Mouse (Mus musculus): ENCODE measurements around the gene Gm9507. TPM values are rescaled to one million over a fixed set of nuclear protein-coding genes. Genes with fewer than 3 reads are reported as not detected.

Gm9507 gene
- polyA plus RNA-seq (2015; fragmentation: Nextera tagmentation; extraction: Ambion mirVana): not detected in 2 replicates

DNA sequence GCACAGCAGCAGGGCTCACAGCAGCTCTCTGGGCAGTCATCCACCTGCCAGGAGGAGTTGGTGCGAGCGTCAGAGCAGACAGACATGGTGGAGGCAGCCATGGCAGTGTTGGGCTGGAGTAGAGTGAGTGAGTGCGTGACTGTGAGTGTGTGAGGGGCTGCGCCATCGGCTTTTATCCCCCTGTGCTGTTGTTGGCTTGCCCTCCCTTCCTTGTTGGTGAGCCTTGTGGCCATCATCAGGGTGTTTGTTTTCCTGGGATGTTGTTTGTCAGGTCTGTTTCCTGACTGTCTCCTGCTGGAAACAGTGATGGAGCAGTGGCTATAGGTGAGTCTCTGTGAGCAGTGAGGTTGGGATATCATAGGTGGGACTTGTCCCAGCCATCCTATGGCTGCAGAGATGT, at the start of gene Gm9507:
Gm9507 (minus strand) TSS at position 101 of the 400 bp plus-strand sequence.
- no peak for TF ChIP-seq EP300 (IDR thresholded peaks at IDR 0.05)
- no peak for TF ChIP-seq CTCF (IDR thresholded peaks at IDR 0.05)
- Histone ChIP-seq H3K27ac (ENCODE audit: low read length) (no peak within 1 kb of the TSS), H3K9ac (replicated peaks; ENCODE audit: low read depth) (no peak within 1 kb of the TSS), H3K4me1 (ENCODE audit: insufficient read depth, low read depth, low read length) (no peaks in the 10 kb centered on the region), H3K36me3 (ENCODE audit: insufficient read depth, low read length) (no peaks in the 10 kb centered on the region), H3K4me2 (replicated peaks; ENCODE audit: low read depth, low read length) (no peak within 1 kb of the TSS), H3K4me3 (ENCODE audit: low read depth, low read length) (no peak within 1 kb of the TSS), H3K27me3 (replicated peaks; ENCODE audit: insufficient read depth, low read length) (no peaks in the 10 kb centered on the region), H3K9me3 (ENCODE audit: low read length) (no peaks in the 10 kb centered on the region)
- WGBS: 45% methylated on average over 5 of the region's 5 CpGs
- no peak for ATAC-seq
- no peak for DNase-seq (ENCODE audit: low spot score)

DNA sequence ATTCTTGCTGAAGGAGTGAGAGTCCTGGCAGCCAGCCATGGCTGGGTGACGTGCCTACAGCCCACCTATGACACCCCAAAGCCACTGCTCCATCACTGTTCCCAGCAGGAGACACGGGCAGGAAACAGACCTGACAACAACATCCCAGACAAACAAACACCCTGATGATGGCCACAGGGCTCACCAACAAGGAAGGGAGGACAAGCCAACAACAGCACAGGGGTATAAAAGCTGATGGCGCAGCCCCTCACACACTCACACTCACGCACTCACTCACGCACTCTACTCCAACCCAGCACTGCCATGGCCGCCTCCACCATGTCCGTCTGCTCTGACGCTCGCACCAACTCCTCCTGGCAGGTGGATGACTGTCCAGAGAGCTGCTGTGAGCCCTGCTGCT, 40.9 kb upstream of the Gm9507 start, which contains the start of gene Gm10318:
Gm10318 (plus strand) TSS at position 301 of the 400 bp plus-strand sequence.
- TF ChIP-seq EP300 (IDR thresholded peaks at IDR 0.05): no peak
- no peak for TF ChIP-seq CTCF (IDR thresholded peaks at IDR 0.05)
- no peak for ATAC-seq
- H3K9me3 ChIP-seq (ENCODE audit: low read length): no peaks in the 10 kb centered on the region
- H3K36me3 ChIP-seq (ENCODE audit: insufficient read depth, low read length): no peaks in the 10 kb centered on the region
- H3K4me1 ChIP-seq (ENCODE audit: insufficient read depth, low read depth, low read length): no peaks in the 10 kb centered on the region
- no peak within 1 kb of the TSS for H3K9ac ChIP-seq (replicated peaks; ENCODE audit: low read depth)
- no peaks in the 10 kb centered on the region for H3K27me3 ChIP-seq (replicated peaks; ENCODE audit: insufficient read depth, low read length)
- no peak within 1 kb of the TSS for H3K27ac ChIP-seq (ENCODE audit: low read length)
- 53% methylated on average over 8 of the region's 9 CpGs for whole genome bisulfite sequencing
- DNase-seq (ENCODE audit: low spot score): no peak
- no peak within 1 kb of the TSS for H3K4me3 ChIP-seq (ENCODE audit: low read depth, low read length)
- no peak within 1 kb of the TSS for H3K4me2 ChIP-seq (replicated peaks; ENCODE audit: low read depth, low read length)

DNA sequence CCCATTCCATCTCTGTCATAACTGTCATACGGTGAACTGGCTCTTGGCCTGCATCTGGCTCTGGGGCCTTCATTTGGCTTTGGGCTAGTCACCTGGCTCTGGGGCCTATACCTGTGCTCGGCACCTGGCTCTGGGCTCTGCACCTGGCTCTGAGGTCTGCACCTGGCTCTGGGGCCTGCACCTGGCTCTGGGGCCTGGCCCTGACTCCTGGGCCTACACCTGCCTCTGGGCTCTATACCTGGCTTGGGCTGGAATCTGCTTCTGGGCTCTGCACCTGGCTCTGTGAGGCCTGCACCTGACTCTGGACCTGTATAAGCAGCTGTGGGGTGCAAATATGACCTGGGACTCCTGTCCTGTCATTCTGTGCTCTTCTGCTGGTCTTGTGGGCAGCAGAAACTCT, 35.9 kb upstream of the Gm9507 start:
- no peaks in the 10 kb centered on the region for H3K4me1 ChIP-seq (ENCODE audit: insufficient read depth, low read depth, low read length)
- H3K9ac ChIP-seq (replicated peaks; ENCODE audit: low read depth): no peak overlapping the region
- no peaks in the 10 kb centered on the region for H3K36me3 ChIP-seq (ENCODE audit: insufficient read depth, low read length)
- no peaks in the 10 kb centered on the region; the same call in 1 of the 2 replicates for H3K9me3 ChIP-seq (ENCODE audit: low read length)
- no peaks in the 10 kb centered on the region for H3K27me3 ChIP-seq (replicated peaks; ENCODE audit: insufficient read depth, low read length)
- no peak for TF ChIP-seq CTCF (IDR thresholded peaks at IDR 0.05)
- TF ChIP-seq EP300 (IDR thresholded peaks at IDR 0.05): no peak
- H3K4me2 ChIP-seq (replicated peaks; ENCODE audit: low read depth, low read length): no peak overlapping the region
- ATAC-seq (no peak), DNase-seq (ENCODE audit: low spot score) (no peak)
- WGBS: 75% methylated on average over 2 of the region's 2 CpGs
- H3K27ac ChIP-seq (ENCODE audit: low read length): no peak overlapping the region
- H3K4me3 ChIP-seq (ENCODE audit: low read depth, low read length): no peak overlapping the region

DNA sequence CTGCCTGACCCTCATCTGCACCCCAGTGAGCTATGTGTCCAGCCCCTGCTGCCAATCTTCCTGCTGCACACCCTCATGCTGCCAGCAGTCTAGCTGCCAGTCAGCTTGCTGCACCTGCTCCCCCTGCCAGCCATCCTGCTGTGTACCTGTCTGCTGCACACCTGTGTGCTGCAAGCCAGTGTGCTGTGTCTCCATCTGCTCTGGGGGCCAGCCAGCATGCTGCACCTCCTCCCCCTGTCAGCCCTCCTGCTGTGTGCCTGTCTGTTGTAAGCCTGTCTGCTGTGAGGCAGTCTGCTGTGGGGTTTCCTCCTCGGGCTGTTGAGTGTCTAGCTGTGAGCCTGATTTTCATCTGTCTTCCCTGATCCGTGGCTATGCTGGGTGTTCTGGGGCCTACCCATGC, 35.3 kb upstream of the Gm9507 start:
- no peak for TF ChIP-seq EP300 (IDR thresholded peaks at IDR 0.05)
- no peak for TF ChIP-seq CTCF (IDR thresholded peaks at IDR 0.05)
- H3K9ac ChIP-seq (replicated peaks; ENCODE audit: low read depth): no peak overlapping the region
- no peak for ATAC-seq

DNA sequence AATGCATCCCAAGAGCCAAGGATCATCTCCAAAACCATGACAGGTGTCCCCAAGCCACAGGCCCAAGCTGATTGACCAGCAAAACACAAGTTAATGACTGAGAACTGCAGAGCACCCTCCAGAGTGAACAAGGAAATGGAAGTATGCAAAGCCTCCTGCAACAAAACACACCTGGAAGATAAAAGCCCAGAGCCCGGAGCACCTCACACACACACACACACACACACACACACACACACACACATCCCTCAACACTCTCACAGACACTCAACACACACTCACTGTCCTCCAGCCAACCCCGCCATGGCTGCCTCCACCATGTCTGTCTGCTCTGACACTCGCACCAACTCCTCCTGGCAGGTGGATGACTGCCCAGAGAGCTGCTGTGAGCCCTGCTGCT, 34.9 kb upstream of the Gm9507 start, which contains the start of gene Gm36176:
Gm36176 (plus strand) TSS at position 301 of the 400 bp plus-strand sequence.
- ATAC-seq: no peak
- H3K9ac ChIP-seq (replicated peaks; ENCODE audit: low read depth): no peak within 1 kb of the TSS
- no peak within 1 kb of the TSS for H3K4me3 ChIP-seq (ENCODE audit: low read depth, low read length)
- H3K4me2 ChIP-seq (replicated peaks; ENCODE audit: low read depth, low read length): no peak within 1 kb of the TSS
- no peaks in the 10 kb centered on the region for H3K27me3 ChIP-seq (replicated peaks; ENCODE audit: insufficient read depth, low read length)
- H3K36me3 ChIP-seq (ENCODE audit: insufficient read depth, low read length): no peaks in the 10 kb centered on the region
- no peak for TF ChIP-seq EP300 (IDR thresholded peaks at IDR 0.05)
- no peak for TF ChIP-seq CTCF (IDR thresholded peaks at IDR 0.05)
- H3K27ac ChIP-seq (ENCODE audit: low read length): no peak within 1 kb of the TSS
- 50% methylated on average over 3 of the region's 3 CpGs for WGBS
- DNase-seq (ENCODE audit: low spot score): no peak
- no peaks in the 10 kb centered on the region; the same call in 1 of the 2 replicates for H3K9me3 ChIP-seq (ENCODE audit: low read length)
- no peaks in the 10 kb centered on the region for H3K4me1 ChIP-seq (ENCODE audit: insufficient read depth, low read depth, low read length)

More for the DNA sequence above, 35.3 kb upstream of the Gm9507 start:
- 20% methylated on average over 2 of the region's 2 CpGs for WGBS
- DNase-seq (ENCODE audit: low spot score): no peak
- H3K4me2 ChIP-seq (replicated peaks; ENCODE audit: low read depth, low read length): no peak overlapping the region
- H3K27ac ChIP-seq (ENCODE audit: low read length): no peak overlapping the region
- no peaks in the 10 kb centered on the region for H3K36me3 ChIP-seq (ENCODE audit: insufficient read depth, low read length)
- no peaks in the 10 kb centered on the region; the same call in 1 of the 2 replicates for H3K9me3 ChIP-seq (ENCODE audit: low read length)
- H3K4me1 ChIP-seq (ENCODE audit: insufficient read depth, low read depth, low read length): no peaks in the 10 kb centered on the region
- no peaks in the 10 kb centered on the region for H3K27me3 ChIP-seq (replicated peaks; ENCODE audit: insufficient read depth, low read length)
- no peak overlapping the region for H3K4me3 ChIP-seq (ENCODE audit: low read depth, low read length)

DNA sequence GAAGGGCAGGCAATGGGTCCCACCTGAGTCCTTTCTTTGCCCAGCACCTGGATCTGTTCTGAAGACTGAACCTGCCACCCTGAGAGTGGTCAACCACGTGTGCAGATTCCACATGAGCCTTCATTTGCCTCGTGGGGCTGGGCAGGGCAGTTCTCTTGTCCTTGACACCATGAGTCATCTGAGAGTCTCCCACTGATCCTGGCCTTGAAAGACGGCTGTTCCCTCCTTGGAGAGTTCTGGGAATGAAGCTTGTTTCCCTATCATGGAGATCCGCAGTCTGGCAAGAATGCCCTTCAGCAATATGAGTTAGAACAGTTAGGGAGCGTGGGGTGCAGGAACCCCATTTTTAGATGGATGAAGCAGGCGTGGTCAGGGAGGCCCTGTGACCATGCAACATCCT, 27.4 kb upstream of the Gm9507 start:
- no peak for ATAC-seq
- Histone ChIP-seq H3K4me3 (ENCODE audit: low read depth, low read length) (no peak overlapping the region), H3K4me2 (replicated peaks; ENCODE audit: low read depth, low read length) (no peak overlapping the region), H3K36me3 (ENCODE audit: insufficient read depth, low read length) (no peaks in the 10 kb centered on the region), H3K27ac (ENCODE audit: low read length) (no peak overlapping the region), H3K9me3 (ENCODE audit: low read length) (no peaks in the 10 kb centered on the region; the same call in 1 of the 2 replicates), H3K4me1 (ENCODE audit: insufficient read depth, low read depth, low read length) (no peaks in the 10 kb centered on the region), H3K27me3 (replicated peaks; ENCODE audit: insufficient read depth, low read length) (no peaks in the 10 kb centered on the region), H3K9ac (replicated peaks; ENCODE audit: low read depth) (no peak overlapping the region)
- 66% methylated on average over 6 of the region's 6 CpGs for WGBS
- TF ChIP-seq EP300 (IDR thresholded peaks at IDR 0.05) (no peak), CTCF (IDR thresholded peaks at IDR 0.05) (no peak)
- no peak for DNase-seq (ENCODE audit: low spot score)

DNA sequence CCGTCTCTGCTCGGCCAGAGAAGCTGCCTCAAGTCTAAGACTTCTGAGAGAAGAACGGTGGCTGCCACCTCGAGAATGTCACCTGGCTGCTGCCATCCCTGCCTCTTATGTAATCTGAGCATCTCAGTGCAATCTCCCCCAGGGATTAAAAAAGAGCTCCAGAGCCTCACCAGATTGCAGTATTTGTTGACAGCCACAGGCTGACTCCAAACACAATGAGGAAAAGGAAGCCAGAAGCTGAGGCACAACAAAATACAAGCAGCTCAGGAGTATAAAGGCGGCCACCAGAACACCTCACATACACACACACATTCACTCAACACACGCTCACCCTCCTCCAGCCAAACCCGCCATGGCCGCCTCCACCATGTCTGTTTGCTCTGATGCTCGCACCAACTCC, 24.0 kb upstream of the Gm9507 start, which contains the start of gene Krtap10-10:
Krtap10-10 (plus strand) TSS at position 301 of the 400 bp plus-strand sequence.
- Histone ChIP-seq H3K36me3 (ENCODE audit: insufficient read depth, low read length) (no peaks in the 10 kb centered on the region), H3K9me3 (ENCODE audit: low read length) (no peaks in the 10 kb centered on the region), H3K27ac (ENCODE audit: low read length) (no peak within 1 kb of the TSS), H3K4me3 (ENCODE audit: low read depth, low read length) (no peak within 1 kb of the TSS), H3K27me3 (replicated peaks; ENCODE audit: insufficient read depth, low read length) (no peaks in the 10 kb centered on the region), H3K9ac (replicated peaks; ENCODE audit: low read depth) (no peak within 1 kb of the TSS), H3K4me1 (ENCODE audit: insufficient read depth, low read depth, low read length) (no peaks in the 10 kb centered on the region), H3K4me2 (replicated peaks; ENCODE audit: low read depth, low read length) (no peak within 1 kb of the TSS)
- DNase-seq (ENCODE audit: low spot score) (no peak), ATAC-seq (no peak)
- TF ChIP-seq EP300 (IDR thresholded peaks at IDR 0.05) (no peak), CTCF (IDR thresholded peaks at IDR 0.05) (no peak)
- 65% methylated on average over 8 of the region's 9 CpGs for WGBS
